Mouse (Mus musculus): ENCODE data around the gene Srpr. TPM values are rescaled to one million over a fixed set of nuclear protein-coding genes. Genes with fewer than 3 reads are reported as not detected.

The Srpr gene
- polyA plus RNA-seq, 1 experiment, result not detected

DNA sequence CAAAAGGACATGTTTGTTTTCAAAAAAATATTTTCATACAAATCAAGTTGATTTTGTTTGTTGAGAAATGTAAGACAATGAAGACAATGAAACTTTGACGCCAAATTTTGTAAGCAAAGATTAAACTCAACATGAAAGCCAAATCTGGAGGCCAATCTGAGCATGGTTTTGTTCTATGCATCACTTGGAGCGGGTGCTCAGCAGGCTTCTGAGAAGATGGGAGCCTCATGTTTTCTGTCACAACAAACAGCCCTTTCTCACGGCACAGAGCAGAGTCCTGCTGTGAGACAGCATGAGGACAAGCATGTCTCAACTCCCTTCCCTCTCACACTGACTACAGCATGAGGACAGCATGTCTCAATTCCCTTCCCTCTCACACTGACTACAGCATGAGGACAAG is 36.0 kb downstream of the Srpr start:
- H3K4me3 ChIP-seq (ENCODE audit: insufficient read depth, low read depth, low read length), result no peak overlapping the region
- WGBS, result 33% methylated on average over 3 of the region's 3 CpGs
- H3K4me1 ChIP-seq (ENCODE audit: control insufficient read depth, insufficient read depth, low read length), result peaks cover 3% of the 10 kb centered on the region; the same call in 1 of the 2 replicates
- H3K27ac ChIP-seq (ENCODE audit: insufficient read depth, low read depth, low read length), result no peak overlapping the region
- no peak for TF ChIP-seq CTCF (IDR thresholded peaks at IDR 0.05; ENCODE audit: insufficient read depth, low read depth, low read length)
- no peak for TF ChIP-seq POLR2A (IDR thresholded peaks at IDR 0.05; ENCODE audit: insufficient read depth, low read depth, low read length)

DNA sequence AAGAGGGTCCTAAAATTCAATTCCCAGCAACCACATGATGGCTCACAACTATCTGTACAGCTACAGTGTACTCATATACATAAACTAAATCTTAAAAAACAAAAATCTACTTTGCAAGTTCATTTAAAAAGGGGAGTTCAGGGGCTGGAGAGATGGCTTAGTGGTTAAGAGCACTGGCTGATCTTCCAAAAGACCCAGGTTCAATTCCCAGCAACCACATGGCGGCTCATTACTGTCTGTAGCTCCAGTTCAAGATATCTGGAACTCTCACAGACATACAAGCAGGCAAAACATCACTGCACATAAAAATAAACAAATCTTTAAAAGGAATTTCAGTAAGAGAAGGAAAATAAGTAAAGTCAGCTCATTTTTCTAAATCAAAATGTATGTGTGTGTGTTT is 38.4 kb downstream of the Srpr start:
- Histone ChIP-seq H3K27ac (ENCODE audit: insufficient read depth, low read depth, low read length) (no peak overlapping the region), H3K4me1 (ENCODE audit: control insufficient read depth, insufficient read depth, low read length) (peaks cover 3% of the 10 kb centered on the region; the same call in 1 of the 2 replicates), H3K4me3 (ENCODE audit: insufficient read depth, low read depth, low read length) (no peak overlapping the region)
- 88% methylated on average over 1 of the region's 1 CpGs for WGBS
- TF ChIP-seq POLR2A (IDR thresholded peaks at IDR 0.05; ENCODE audit: insufficient read depth, low read depth, low read length) (no peak), CTCF (IDR thresholded peaks at IDR 0.05; ENCODE audit: insufficient read depth, low read depth, low read length) (no peak)

DNA sequence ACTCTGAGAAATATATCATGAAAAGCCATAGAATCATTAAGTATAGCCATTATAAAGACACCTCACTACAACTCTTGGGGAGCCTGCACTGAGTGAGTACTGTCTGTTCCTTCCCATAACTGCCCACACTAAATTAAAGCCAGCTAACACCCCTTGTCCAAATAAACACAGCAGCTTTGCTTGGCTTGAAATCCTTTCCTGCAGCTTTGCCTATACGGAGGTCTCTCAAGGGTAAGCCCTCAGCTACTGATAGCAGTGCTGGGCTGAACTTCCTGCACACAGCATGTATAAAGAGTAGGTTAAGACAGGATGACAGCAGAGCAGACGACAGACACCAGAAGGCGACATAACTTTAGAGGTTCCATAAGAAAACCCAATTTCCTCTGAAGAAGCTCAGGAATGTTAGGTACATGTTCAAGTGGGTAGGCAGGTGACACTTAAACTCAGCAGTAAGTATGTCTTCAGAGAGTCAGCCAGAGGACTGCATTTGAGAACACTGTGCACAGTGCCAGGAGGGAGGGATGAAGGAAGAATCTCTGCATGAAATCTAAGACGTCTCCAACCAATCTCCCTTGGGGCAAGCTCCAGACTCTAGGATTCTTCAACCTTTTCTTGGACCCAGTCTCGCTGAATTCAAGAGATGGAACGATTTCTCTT is 39.1 kb downstream of the Srpr start:
- 76% methylated on average over 6 of the region's 6 CpGs for WGBS
- TF ChIP-seq POLR2A (IDR thresholded peaks at IDR 0.05; ENCODE audit: insufficient read depth, low read depth, low read length) (no peak), CTCF (IDR thresholded peaks at IDR 0.05; ENCODE audit: insufficient read depth, low read depth, low read length) (no peak)
- Histone ChIP-seq H3K4me1 (ENCODE audit: control insufficient read depth, insufficient read depth, low read length) (peaks cover 3% of the 10 kb centered on the region; the same call in 1 of the 2 replicates), H3K4me3 (ENCODE audit: insufficient read depth, low read depth, low read length) (no peak overlapping the region), H3K27ac (ENCODE audit: insufficient read depth, low read depth, low read length) (no peak overlapping the region)

DNA sequence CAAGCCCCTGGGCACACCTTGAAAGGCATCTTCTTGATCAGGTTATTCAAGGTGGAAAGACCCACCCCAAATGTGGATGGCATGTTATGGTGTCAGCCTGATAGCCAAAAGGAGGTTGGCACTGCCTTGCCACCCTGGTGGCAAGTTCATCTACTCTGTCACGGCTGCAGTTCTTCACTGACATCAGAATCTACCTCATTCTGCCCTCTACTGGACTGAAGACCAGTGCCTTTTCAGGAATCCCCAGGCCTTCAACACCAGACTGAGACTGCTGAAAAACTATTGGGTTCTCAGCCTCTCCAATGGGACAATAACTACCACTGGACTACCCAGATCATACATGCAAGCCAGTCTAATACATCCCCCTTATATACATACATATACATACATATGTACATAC is 39.8 kb downstream of the Srpr start:
- H3K4me1 ChIP-seq (ENCODE audit: control insufficient read depth, insufficient read depth, low read length), result peaks cover 3% of the 10 kb centered on the region; the same call in 1 of the 2 replicates
- no peak for TF ChIP-seq CTCF (IDR thresholded peaks at IDR 0.05; ENCODE audit: insufficient read depth, low read depth, low read length)
- no peak for TF ChIP-seq POLR2A (IDR thresholded peaks at IDR 0.05; ENCODE audit: insufficient read depth, low read depth, low read length)
- WGBS, result 76% methylated on average over 1 of the region's 1 CpGs
- no peak overlapping the region for H3K27ac ChIP-seq (ENCODE audit: insufficient read depth, low read depth, low read length)
- no peak overlapping the region for H3K4me3 ChIP-seq (ENCODE audit: insufficient read depth, low read depth, low read length)

DNA sequence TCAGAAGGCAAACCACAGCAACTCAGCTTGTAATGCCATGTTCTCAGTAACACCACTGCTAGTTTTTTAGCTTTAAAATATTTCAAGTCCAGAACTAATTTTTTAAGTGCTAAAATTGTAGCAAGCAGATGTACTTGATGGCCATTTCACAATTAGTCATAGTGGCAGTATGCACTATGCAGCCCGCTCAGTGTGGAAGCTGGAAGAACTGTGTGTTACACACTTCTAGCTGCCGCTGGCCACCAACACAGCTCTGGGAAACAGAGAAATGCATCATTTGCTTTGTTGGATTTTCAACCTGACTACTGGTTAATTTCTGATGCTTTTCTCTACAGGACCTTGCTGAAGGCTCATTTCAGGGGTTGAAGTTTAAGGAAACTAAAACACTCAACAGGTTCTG is 47.4 kb downstream of the Srpr start:
- no peak overlapping the region for H3K27ac ChIP-seq (ENCODE audit: insufficient read depth, low read depth, low read length)
- TF ChIP-seq CTCF (IDR thresholded peaks at IDR 0.05; ENCODE audit: insufficient read depth, low read depth, low read length) (no peak), POLR2A (IDR thresholded peaks at IDR 0.05; ENCODE audit: insufficient read depth, low read depth, low read length) (no peak)
- no peaks in the 10 kb centered on the region; the same call in 1 of the 2 replicates for H3K4me1 ChIP-seq (ENCODE audit: control insufficient read depth, insufficient read depth, low read length)
- 98% methylated on average over 2 of the region's 2 CpGs for WGBS
- H3K4me3 ChIP-seq (ENCODE audit: insufficient read depth, low read depth, low read length), result no peak overlapping the region

DNA sequence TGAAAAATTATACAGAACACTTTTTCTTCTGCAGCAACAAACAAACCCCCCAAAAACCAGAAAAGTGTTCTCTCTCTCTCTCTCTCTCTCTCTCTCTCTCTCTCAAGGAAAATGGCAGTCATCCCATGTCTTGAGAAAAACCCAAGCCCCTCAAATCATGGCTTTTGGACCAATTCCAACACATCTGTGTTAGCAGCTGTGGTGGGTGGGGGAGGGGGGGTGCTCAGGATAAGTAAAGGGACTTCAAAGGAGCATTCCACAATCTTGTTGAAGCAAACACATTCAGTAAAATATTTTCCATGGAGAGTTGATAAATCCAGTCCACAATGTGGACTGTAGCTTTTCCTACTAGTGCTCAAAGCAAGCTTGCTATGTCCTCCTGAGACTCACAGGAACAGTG is 49.5 kb downstream of the Srpr start:
- Histone ChIP-seq H3K4me1 (ENCODE audit: control insufficient read depth, insufficient read depth, low read length) (no peaks in the 10 kb centered on the region; the same call in 1 of the 2 replicates), H3K4me3 (ENCODE audit: insufficient read depth, low read depth, low read length) (no peak overlapping the region), H3K27ac (ENCODE audit: insufficient read depth, low read depth, low read length) (no peak overlapping the region)
- TF ChIP-seq CTCF (IDR thresholded peaks at IDR 0.05; ENCODE audit: insufficient read depth, low read depth, low read length), result no peak
- TF ChIP-seq POLR2A (IDR thresholded peaks at IDR 0.05; ENCODE audit: insufficient read depth, low read depth, low read length), result no peak

DNA sequence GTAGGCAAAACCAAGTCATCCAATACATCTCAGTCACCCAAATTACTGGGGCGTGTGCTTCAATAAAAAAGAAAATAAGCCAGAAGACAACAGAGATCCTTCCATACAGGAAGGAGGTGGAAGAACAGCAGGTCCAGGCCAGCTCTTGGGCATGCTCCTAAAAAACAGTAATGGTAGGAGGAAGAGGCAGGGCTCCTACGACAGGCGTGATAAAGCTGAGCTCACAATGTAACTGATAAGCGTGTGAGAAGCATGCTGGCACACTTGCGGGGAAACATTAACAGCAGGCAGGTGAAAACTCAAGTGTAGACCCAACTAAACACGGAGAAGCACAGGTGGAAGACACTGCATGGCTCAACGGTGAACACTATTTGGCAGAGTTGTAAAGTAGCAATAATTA is 57.4 kb downstream of the Srpr start:
- Histone ChIP-seq H3K27ac (ENCODE audit: insufficient read depth, low read depth, low read length) (no peak overlapping the region), H3K4me1 (ENCODE audit: control insufficient read depth, insufficient read depth, low read length) (no peaks in the 10 kb centered on the region), H3K4me3 (ENCODE audit: insufficient read depth, low read depth, low read length) (no peak overlapping the region)
- TF ChIP-seq CTCF (IDR thresholded peaks at IDR 0.05; ENCODE audit: insufficient read depth, low read depth, low read length), result no peak
- no peak for TF ChIP-seq POLR2A (IDR thresholded peaks at IDR 0.05; ENCODE audit: insufficient read depth, low read depth, low read length)
- WGBS, result 93% methylated on average over 7 of the region's 7 CpGs

DNA sequence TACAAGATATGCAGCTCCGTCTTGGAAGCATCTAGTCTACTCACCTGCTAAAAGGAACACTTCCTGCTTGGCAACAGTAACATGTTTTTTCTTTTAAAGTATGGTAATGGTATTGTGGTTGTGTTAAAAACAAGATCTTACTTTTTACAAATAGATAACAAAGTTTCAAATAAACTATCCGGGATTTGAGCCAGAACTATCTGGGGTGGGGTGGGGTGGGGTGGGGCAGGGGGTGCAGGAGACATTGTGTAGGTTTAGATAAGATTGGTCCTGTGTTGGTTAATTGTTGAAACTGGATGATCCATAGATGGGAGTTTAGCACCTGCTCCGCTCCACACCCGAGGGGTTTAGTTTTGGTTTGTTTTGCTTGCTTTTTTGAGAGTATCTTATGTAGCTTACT is 62.4 kb downstream of the Srpr start:
- 90% methylated on average over 4 of the region's 4 CpGs for WGBS
- TF ChIP-seq POLR2A (IDR thresholded peaks at IDR 0.05; ENCODE audit: insufficient read depth, low read depth, low read length), result no peak
- no peak for TF ChIP-seq CTCF (IDR thresholded peaks at IDR 0.05; ENCODE audit: insufficient read depth, low read depth, low read length)
- Histone ChIP-seq H3K27ac (ENCODE audit: insufficient read depth, low read depth, low read length) (no peak overlapping the region), H3K4me3 (ENCODE audit: insufficient read depth, low read depth, low read length) (no peak overlapping the region), H3K4me1 (ENCODE audit: control insufficient read depth, insufficient read depth, low read length) (no peaks in the 10 kb centered on the region)

DNA sequence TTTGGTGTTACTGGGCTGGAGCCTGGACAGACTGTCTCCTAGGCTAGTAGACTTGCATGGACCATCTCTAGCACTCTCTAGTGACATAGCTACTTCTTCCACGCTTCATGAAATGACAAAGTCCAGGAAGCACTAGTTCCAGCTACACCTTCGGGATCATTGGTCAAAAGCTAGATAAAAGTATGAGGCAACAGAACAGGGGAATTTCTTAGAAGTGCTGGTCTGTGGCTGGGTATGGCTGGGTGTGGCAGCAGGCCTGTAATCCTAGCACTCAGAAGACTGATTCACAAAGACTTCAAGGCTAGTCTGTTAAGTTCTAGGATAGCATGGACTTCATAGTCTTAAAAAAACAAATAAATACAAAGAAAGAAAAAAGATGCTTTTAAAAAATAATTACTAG is 63.5 kb downstream of the Srpr start:
- TF ChIP-seq CTCF (IDR thresholded peaks at IDR 0.05; ENCODE audit: insufficient read depth, low read depth, low read length) (no peak), POLR2A (IDR thresholded peaks at IDR 0.05; ENCODE audit: insufficient read depth, low read depth, low read length) (no peak)
- 95% methylated on average over 2 of the region's 2 CpGs for WGBS
- H3K27ac ChIP-seq (ENCODE audit: insufficient read depth, low read depth, low read length), result no peak overlapping the region
- H3K4me3 ChIP-seq (ENCODE audit: insufficient read depth, low read depth, low read length), result no peak overlapping the region
- peaks cover 2% of the 10 kb centered on the region; the same call in 1 of the 2 replicates for H3K4me1 ChIP-seq (ENCODE audit: control insufficient read depth, insufficient read depth, low read length)

All from olfactory bulb, adult 2 months (tissue).